Mouse (Mus musculus): Measurements from ENCODE around the gene Olfr115.

Gene Olfr115

DNA sequence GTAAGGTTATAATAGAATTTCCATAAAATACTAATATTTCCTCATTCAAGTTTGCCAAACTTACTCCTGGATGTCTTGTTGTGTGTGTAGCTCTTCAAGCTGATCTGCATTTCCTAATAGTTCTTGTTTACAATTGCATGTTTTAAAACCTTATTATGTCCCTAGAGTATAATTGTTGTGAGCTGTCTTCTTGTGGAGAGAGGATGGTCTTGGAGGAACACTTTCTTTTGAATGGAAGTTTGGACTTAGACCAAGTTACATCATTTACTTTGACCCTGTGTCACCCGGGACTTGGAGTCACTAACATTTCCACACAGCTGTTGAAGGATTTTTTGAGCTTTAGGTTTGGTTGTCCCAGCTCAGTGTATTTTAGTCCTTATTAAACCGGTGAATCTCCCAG, at the start of gene Olfr115, which contains the start of gene Olfr116:
Gene Olfr115, minus strand, starts transcription at position 101 of the 400 bp plus-strand sequence.
Gene Olfr116, minus strand, starts transcription at position 191 of the 400 bp plus-strand sequence.
- no peak for DNase-seq

- no peak for DNase-seq
Observed at GRCm38 (mm10) chr17:37666688-37667087, 39.8 kb upstream of the Olfr115 start, which contains the start of gene Olfr118. Olfr118 (plus strand) TSS chr17:37666988.

GRCm38 (mm10) chr17:37663682-37664081, 36.8 kb upstream of the Olfr115 start, which contains the start of gene Olfr117:
Olfr117 (minus strand) TSS chr17:37663782.
- no peak for DNase-seq

DNA sequence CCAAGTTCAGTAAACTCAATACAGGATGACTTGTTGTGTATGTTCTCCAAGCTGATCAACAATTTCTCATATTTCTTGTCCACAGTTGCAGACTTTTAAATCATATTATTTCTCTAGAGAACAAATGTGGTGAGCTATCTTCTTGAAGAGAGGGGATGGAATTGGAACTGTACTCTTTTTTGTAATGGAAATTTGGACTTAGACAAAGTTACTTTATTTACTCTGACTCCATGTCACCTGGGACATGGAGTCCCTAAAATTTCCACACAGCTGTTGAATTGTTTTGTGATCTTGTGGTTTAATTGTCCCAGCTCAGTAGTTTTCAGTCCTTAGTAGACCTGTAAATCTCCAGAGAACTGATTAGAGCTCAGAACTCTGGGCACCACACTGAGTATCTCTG, 34.3 kb downstream of the Olfr115 start, which contains the start of gene Olfr114:
Gene Olfr114, minus strand, starts transcription at position 101 of the 400 bp plus-strand sequence.
- DNase-seq = no peak

- no peak for DNase-seq
Observed at GRCm38 (mm10) chr17:37577563-37577962, 49.3 kb downstream of the Olfr115 start, which contains the start of gene Olfr113. Olfr113 (minus strand) TSS chr17:37577663.

DNA sequence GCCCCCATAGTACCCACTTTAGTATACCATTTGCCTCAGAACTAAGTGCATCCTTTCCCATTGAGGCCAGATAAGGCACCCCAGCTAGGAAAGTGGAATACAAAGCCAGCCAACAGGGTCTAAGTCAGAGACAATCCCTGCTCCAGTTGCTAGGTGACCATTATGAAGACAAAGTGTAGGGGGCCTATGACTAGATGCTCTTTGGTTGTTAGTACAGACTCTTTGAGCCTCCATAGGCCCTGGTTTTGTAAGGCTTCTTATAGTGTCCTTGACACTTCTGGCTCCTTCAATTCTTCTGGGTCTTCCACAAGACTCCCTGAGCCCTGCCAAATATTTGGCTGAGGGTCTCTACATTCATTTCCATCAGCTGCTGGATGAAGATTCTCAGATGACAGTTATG, 57.6 kb downstream of the Olfr115 start, which contains the start of gene Olfr112:
Gene Olfr112, minus strand, starts transcription at position 101 of the 400 bp plus-strand sequence.
- DNase-seq = no peak

Measured in cerebellum, adult 9-10 months (tissue).